Mouse (Mus musculus) MEL (cell line): ENCODE results near the gene Hinfp. TPM values are rescaled to one million over a fixed set of nuclear protein-coding genes. Genes with fewer than 3 reads are reported as not detected.

Source experiments
- DNase-seq: peaks from one replicate; pipeline ENCODE4 v3.0.0; 2011; ENCODE audit warnings: low read depth, low spot score
- H3K27ac ChIP-seq: 2 replicates; pipeline ENCODE4 v1.5.1; 2012; ENCODE audit warnings: low read depth, mild to moderate bottlenecking, control low read depth, low read length, moderate library complexity; ENCODE audit not compliant: control insufficient read depth
- H3K27me3 ChIP-seq, 2 experiments: fragments of 150-350 bp in 1 of 2; sonication (generic) in 1 of 2; 2 replicates each; pipeline ENCODE4 v1.6.1; 2012; ENCODE audit warnings: low read length in 2 of 2, mild to moderate bottlenecking in 2 of 2, improper control_type of control experiment in 1 of 2, moderate library complexity in 1 of 2; ENCODE audit not compliant: insufficient read depth in 2 of 2, control insufficient read depth in 1 of 2
- H3K36me3 ChIP-seq, 2 experiments: 2 replicates each; pipeline ENCODE4 v1.6.1; 2012 to 2014; ENCODE audit warnings: low read length in 2 of 2, improper control_type of control experiment in 1 of 2, inconsistent platforms in 1 of 2, mild to moderate bottlenecking in 1 of 2; ENCODE audit not compliant: insufficient read depth in 2 of 2, control insufficient read depth in 1 of 2
- H3K4me1 ChIP-seq, 2 experiments: fragments of 150-350 bp in 1 of 2; sonication (generic) in 1 of 2; 2 replicates each; pipeline ENCODE4 v1.6.1; 2012; ENCODE audit warnings: low read length in 2 of 2, improper control_type of control experiment in 1 of 2, mild to moderate bottlenecking in 1 of 2; ENCODE audit not compliant: insufficient read depth in 2 of 2, control insufficient read depth in 1 of 2
- H3K4me3 ChIP-seq, 2 experiments: fragments of 150-350 bp in 1 of 2; sonication (generic) in 1 of 2; 2 replicates each; pipeline ENCODE4 v1.5.1; 2012; ENCODE audit warnings: low read depth in 2 of 2, low read length in 2 of 2, mild to moderate bottlenecking in 2 of 2, moderate library complexity in 2 of 2, control low read depth in 1 of 2, improper control_type of control experiment in 1 of 2; ENCODE audit not compliant: control insufficient read depth in 1 of 2, insufficient read depth in 1 of 2
- H3K79me2 ChIP-seq: 2 replicates; pipeline ENCODE4 v1.6.1; 2012; ENCODE audit warnings: mild to moderate bottlenecking, low read length, moderate library complexity; ENCODE audit not compliant: control insufficient read depth, poor library complexity, insufficient read depth
- H3K9ac ChIP-seq: 2 replicates; pipeline ENCODE4 v1.6.1; 2012; ENCODE audit warnings: low read depth, mild to moderate bottlenecking, control low read depth, low read length, moderate library complexity; ENCODE audit not compliant: control insufficient read depth, poor library complexity, severe bottlenecking
- H3K9me3 ChIP-seq: fragments of 150-350 bp; sonication (generic); replicated peaks from 2 replicates; pipeline ENCODE4 v1.6.1; 2012; ENCODE audit warnings: mild to moderate bottlenecking, low read length, improper control_type of control experiment, moderate library complexity; ENCODE audit not compliant: insufficient read depth
- BHLHE40 ChIP-seq: IDR thresholded peaks from 2 replicates; pipeline ENCODE4 v1.6.1; 2012; ENCODE audit warnings: low read depth, mild to moderate bottlenecking, inconsistent platforms, low read length, improper control_type of control experiment, borderline replicate concordance
- CHD1 ChIP-seq: IDR thresholded peaks from 2 replicates; pipeline ENCODE4 v1.6.1; 2012; ENCODE audit warnings: low read depth, mild to moderate bottlenecking, inconsistent platforms, low read length, improper control_type of control experiment
- CHD2 ChIP-seq: IDR thresholded peaks from 2 replicates; pipeline ENCODE4 v1.6.1; 2011; ENCODE audit warnings: low read length, improper control_type of control experiment
- CTCF ChIP-seq, 3 experiments: IDR thresholded peaks in 2 of 3; conservative IDR thresholded peaks in 1 of 3; 2 replicates each; pipeline ENCODE4 v1.5.1; 2011 to 2012; ENCODE audit warnings: low read length in 3 of 3, low read depth in 2 of 3, mild to moderate bottlenecking in 2 of 3, improper control_type of control experiment in 1 of 3, inconsistent platforms in 1 of 3, mixed read lengths in 1 of 3, moderate library complexity in 1 of 3; ENCODE audit not compliant: control insufficient read depth in 1 of 3, insufficient read depth in 1 of 3, poor library complexity in 1 of 3, severe bottlenecking in 1 of 3
- E2F4 ChIP-seq: IDR thresholded peaks from 2 replicates; pipeline ENCODE4 v1.6.1; 2011; ENCODE audit warnings: low read depth, low read length, improper control_type of control experiment, borderline replicate concordance
- ELF1 ChIP-seq: IDR thresholded peaks from 2 replicates; pipeline ENCODE4 v1.6.1; 2014; ENCODE audit warnings: low read depth, mild to moderate bottlenecking, inconsistent platforms, low read length, improper control_type of control experiment, moderate library complexity
- ETS1 ChIP-seq: IDR thresholded peaks from 2 replicates; pipeline ENCODE4 v1.6.1; 2012; ENCODE audit warnings: low read depth, mild to moderate bottlenecking, inconsistent platforms, low read length, improper control_type of control experiment, moderate library complexity
- GATA1 ChIP-seq: IDR thresholded peaks from 2 replicates; pipeline ENCODE4 v1.6.1; 2011; ENCODE audit warnings: low read depth, low read length, improper control_type of control experiment
- HCFC1 ChIP-seq: IDR thresholded peaks from 2 replicates; pipeline ENCODE4 v1.6.1; 2012; ENCODE audit warnings: low read depth, mild to moderate bottlenecking, inconsistent platforms, low read length, improper control_type of control experiment, moderate library complexity
- JUND ChIP-seq: IDR thresholded peaks from 2 replicates; pipeline ENCODE4 v1.6.1; 2011; ENCODE audit warnings: low read depth, mild to moderate bottlenecking, improper control_type of control experiment, low read length
- KAT2A ChIP-seq: conservative IDR thresholded peaks from 2 replicates; pipeline ENCODE4 v1.6.1; 2012; ENCODE audit warnings: low read depth, low read length, improper control_type of control experiment, inconsistent platforms
- MAFK ChIP-seq: IDR thresholded peaks from 2 replicates; pipeline ENCODE4 v1.6.1; 2011; ENCODE audit warnings: low read depth, mild to moderate bottlenecking, low read length, improper control_type of control experiment, borderline replicate concordance
- MAX ChIP-seq: IDR thresholded peaks from 2 replicates; pipeline ENCODE4 v1.6.1; 2011; ENCODE audit warnings: low read length, improper control_type of control experiment
- MEF2A ChIP-seq: IDR thresholded peaks from 2 replicates; pipeline ENCODE4 v1.6.1; 2014; ENCODE audit warnings: low read depth, mild to moderate bottlenecking, inconsistent platforms, low read length, improper control_type of control experiment; ENCODE audit not compliant: poor library complexity, insufficient replicate concordance, severe bottlenecking; ENCODE audit errors: extremely low read depth
- MXI1 ChIP-seq: IDR thresholded peaks from 2 replicates; pipeline ENCODE4 v1.6.1; 2011; ENCODE audit warnings: mild to moderate bottlenecking, low read depth, low read length, improper control_type of control experiment
- MYB ChIP-seq: IDR thresholded peaks from 2 replicates; pipeline ENCODE4 v1.6.1; 2011; ENCODE audit warnings: mild to moderate bottlenecking, low read depth, low read length, improper control_type of control experiment
- MYC ChIP-seq: IDR thresholded peaks from 2 replicates; pipeline ENCODE4 v1.6.1; 2011; ENCODE audit warnings: low read depth, mild to moderate bottlenecking, low read length, improper control_type of control experiment, moderate library complexity
- NELFE ChIP-seq: IDR thresholded peaks from 2 replicates; pipeline ENCODE4 v1.6.1; 2011; ENCODE audit warnings: low read depth, low read length, improper control_type of control experiment
- NRF1 ChIP-seq: IDR thresholded peaks from 2 replicates; pipeline ENCODE4 v1.6.1; 2014; ENCODE audit warnings: low read depth, mild to moderate bottlenecking, inconsistent platforms, low read length, improper control_type of control experiment, moderate library complexity; ENCODE audit not compliant: poor library complexity, insufficient read depth, severe bottlenecking
- POLR2A ChIP-seq, 2 experiments: IDR thresholded peaks; 2 replicates each; pipeline ENCODE4 v1.6.1; 2011 to 2012; ENCODE audit warnings: low read length in 2 of 2, mild to moderate bottlenecking in 2 of 2, control low read depth in 1 of 2, improper control_type of control experiment in 1 of 2, low read depth in 1 of 2, moderate library complexity in 1 of 2; ENCODE audit not compliant: control insufficient read depth in 1 of 2, insufficient read depth in 1 of 2, poor library complexity in 1 of 2
- POLR2AphosphoS2 ChIP-seq: IDR thresholded peaks from 2 replicates; pipeline ENCODE4 v1.6.1; 2011; ENCODE audit warnings: low read length, improper control_type of control experiment
- POLR2AphosphoS5 ChIP-seq: IDR thresholded peaks from 2 replicates; pipeline ENCODE4 v1.6.1; 2012; ENCODE audit warnings: low read depth, borderline replicate concordance, mild to moderate bottlenecking, inconsistent platforms, low read length, moderate library complexity, mixed read lengths
- RCOR1 ChIP-seq: IDR thresholded peaks from 2 replicates; pipeline ENCODE4 v1.6.1; 2012; ENCODE audit warnings: low read depth, mild to moderate bottlenecking, inconsistent platforms, low read length, improper control_type of control experiment
- SIN3A ChIP-seq: IDR thresholded peaks from 2 replicates; pipeline ENCODE4 v1.6.1; 2012; ENCODE audit warnings: low read length, improper control_type of control experiment, inconsistent platforms
- TAL1 ChIP-seq: IDR thresholded peaks from 2 replicates; pipeline ENCODE4 v1.6.1; 2012; ENCODE audit warnings: mild to moderate bottlenecking, inconsistent platforms, low read length, moderate library complexity, mixed read lengths
- TBP ChIP-seq: IDR thresholded peaks from 2 replicates; pipeline ENCODE4 v1.8.0; 2011; ENCODE audit warnings: low read depth, low read length, improper control_type of control experiment
- TCF12 ChIP-seq: IDR thresholded peaks from 2 replicates; pipeline ENCODE4 v1.6.1; 2014; ENCODE audit warnings: low read depth, mild to moderate bottlenecking, inconsistent platforms, low read length, improper control_type of control experiment, moderate library complexity
- UBTF ChIP-seq: IDR thresholded peaks from 2 replicates; pipeline ENCODE4 v1.6.1; 2012; ENCODE audit warnings: low read depth, mild to moderate bottlenecking, inconsistent platforms, low read length, improper control_type of control experiment, moderate library complexity, borderline replicate concordance; ENCODE audit not compliant: insufficient read depth
- USF1 ChIP-seq: IDR thresholded peaks from 2 replicates; pipeline ENCODE4 v1.6.1; 2014; ENCODE audit warnings: low read depth, mild to moderate bottlenecking, inconsistent platforms, low read length, improper control_type of control experiment, moderate library complexity
- USF2 ChIP-seq, 2 experiments: IDR thresholded peaks; 2 replicates each; pipeline ENCODE4 v1.6.1; 2011 to 2012; ENCODE audit warnings: improper control_type of control experiment in 2 of 2, low read length in 2 of 2, borderline replicate concordance in 1 of 2, inconsistent platforms in 1 of 2, low read depth in 1 of 2, mild to moderate bottlenecking in 1 of 2; ENCODE audit not compliant: insufficient read depth in 1 of 2
- ZC3H11A ChIP-seq: IDR thresholded peaks from 2 replicates; pipeline ENCODE4 v1.6.1; 2012; ENCODE audit warnings: low read depth, mild to moderate bottlenecking, inconsistent platforms, low read length, improper control_type of control experiment
- ZKSCAN1 ChIP-seq: IDR thresholded peaks from 2 replicates; pipeline ENCODE4 v1.6.1; 2012; ENCODE audit warnings: low read depth, mild to moderate bottlenecking, inconsistent platforms, low read length, improper control_type of control experiment, moderate library complexity
- ZMIZ1 ChIP-seq: IDR thresholded peaks from 2 replicates; pipeline ENCODE4 v1.6.1; 2012; ENCODE audit warnings: low read depth, mild to moderate bottlenecking, inconsistent platforms, low read length, improper control_type of control experiment, moderate library complexity
- ZNF384 ChIP-seq: IDR thresholded peaks from 2 replicates; pipeline ENCODE4 v1.6.1; 2012; ENCODE audit warnings: low read depth, mild to moderate bottlenecking, inconsistent platforms, low read length, improper control_type of control experiment
- polyA plus RNA-seq, 2 experiments: library from polyadenylated mRNA; stranded (reverse) in 1 of 2; unstranded in 1 of 2; fragments of >175 nt in 1 of 2; fragments of >200 nt in 1 of 2; gene quantifications; 2 replicates each; pipeline versions ENCODE4 v1.2.1 to v1.2.4; 2012; ENCODE audit warnings: low replicate concordance in 2 of 2, low read depth in 1 of 2; ENCODE audit not compliant: insufficient read length in 2 of 2, insufficient read depth in 1 of 2, missing spikeins in 1 of 2
- total RNA-seq: library from RNA; depleted of rRNA; stranded (reverse); fragments of 300-350 nt; gene quantifications from 2 replicates; pipeline ENCODE4 v1.2.3, GENCODE M21; 2012; rRNA removed

Gene Hinfp
- total RNA-seq (14.3 and 16.4 TPM in 2 replicates), polyA plus RNA-seq (10 to 100 TPM in 1 of 2 experiments, not detected in 1; 31.3 TPM)

GRCm38 (mm10) chr9:44305466-44306079, at the start of gene Hinfp:
TSS of gene Hinfp (minus strand) at chr9:44305671.
- Histone ChIP-seq H3K4me1 (peaks cover 0 to 8% of the 10 kb centered on the region in 2 experiments; a peak in 2 of 4 replicates), H3K36me3 (peaks cover 3 to 9% of the 10 kb centered on the region in 2 experiments), H3K4me3 (peak within 1 kb of the TSS; percentile 75 to 96), H3K27ac (peak within 1 kb of the TSS; percentile 79), H3K9me3 (no peaks in the 10 kb centered on the region), H3K27me3 (no peaks in the 10 kb centered on the region), H3K79me2 (peaks cover 14% of the 10 kb centered on the region), H3K9ac (peak within 1 kb of the TSS; percentile 89)
- TF ChIP-seq ELF1, result peak; percentile 99
- peak; percentile 94 for TF ChIP-seq HCFC1
- TF ChIP-seq ZNF384, result no peak
- no peak for TF ChIP-seq MEF2A
- TF ChIP-seq NRF1, result peak; percentile 96
- TF ChIP-seq CHD1, result no peak
- TF ChIP-seq SIN3A, result peak; percentile 100
- no peak for TF ChIP-seq POLR2AphosphoS5
- no peak for TF ChIP-seq MYB
- TF ChIP-seq CTCF (IDR thresholded peaks at IDR 0.05 in 2 of 3, conservative IDR thresholded peaks at IDR 0.05 in 1 of 3; ENCODE audit: control insufficient read depth in 1 of 3, insufficient read depth in 1 of 3, low read depth in 2 of 3, low read length in 3 of 3, poor library complexity in 1 of 3, severe bottlenecking in 1 of 3), result no peak
- TF ChIP-seq GATA1, result no peak
- peak; percentile 88 for TF ChIP-seq MAX
- TF ChIP-seq TCF12, result peak; percentile 28
- TF ChIP-seq MAFK, result no peak
- TF ChIP-seq ZC3H11A, result no peak
- TF ChIP-seq USF1, result peak; percentile 67
- TF ChIP-seq POLR2A (IDR thresholded peaks at IDR 0.05; ENCODE audit: control insufficient read depth in 1 of 2, insufficient read depth in 1 of 2, low read depth in 1 of 2, low read length in 2 of 2, poor library complexity in 1 of 2), result peak; percentile 79 to 98
- peak; percentile 55; the same call in 1 of the 2 replicates for TF ChIP-seq MYC
- peak; percentile 95 for TF ChIP-seq NELFE
- TF ChIP-seq ZKSCAN1, result peak; percentile 88
- TF ChIP-seq KAT2A, result no peak; the same call in 1 of the 2 replicates
- no peak for TF ChIP-seq TAL1
- TF ChIP-seq UBTF, result peak; percentile 82; the same call in 1 of the 2 replicates
- no peak for TF ChIP-seq USF2 (IDR thresholded peaks at IDR 0.05; ENCODE audit: borderline replicate concordance in 1 of 2, insufficient read depth in 1 of 2, low read depth in 1 of 2, low read length in 2 of 2)
- TF ChIP-seq BHLHE40, result peak; percentile 52; the same call in 1 of the 2 replicates
- peak; percentile 94; the same call in 1 of the 2 replicates for TF ChIP-seq E2F4
- peak; percentile 24; the same call in 1 of the 2 replicates for TF ChIP-seq RCOR1
- TF ChIP-seq POLR2AphosphoS2, result peak; percentile 97
- peak; percentile 90 for TF ChIP-seq ZMIZ1
- TF ChIP-seq CHD2, result no peak
- TF ChIP-seq JUND, result no peak
- TF ChIP-seq TBP, result peak; percentile 83
- peak; percentile 82 for TF ChIP-seq MXI1
- TF ChIP-seq ETS1, result 0 out of 2 replicates have a peak, but pooled peaks have one; percentile 54
- DNase-seq, result peak; percentile 99
